Mouse (Mus musculus): ENCODE measurements at regions not wholly inside any gene's neighbourhood (a gene's known extent, or its start where the extent isn't known, plus 50 kb on each side); places are given as distances from the start of the nearest gene placed in this dataset.

GRCm38 (mm10) chr13:16211482-16211881 lies 199.8 kb downstream of the Inhba start:
- 71% methylated on average over 2 of the region's 2 CpGs for WGBS
- Histone ChIP-seq H3K4me2 (replicated peaks; ENCODE audit: low read depth, low read length) (no peak overlapping the region), H3K9ac (replicated peaks; ENCODE audit: low read depth, low read length) (no peak overlapping the region), H3K9me3 (ENCODE audit: control insufficient read depth, low read depth, low read length) (no peaks in the 10 kb centered on the region), H3K4me1 (ENCODE audit: control insufficient read depth, insufficient read depth, low read length) (no peaks in the 10 kb centered on the region), H3K27ac (ENCODE audit: low read length) (no peak overlapping the region), H3K27me3 (ENCODE audit: control insufficient read depth, insufficient read depth, low read length) (no peaks in the 10 kb centered on the region), H3K4me3 (ENCODE audit: low read depth, low read length) (no peak overlapping the region), H3K36me3 (ENCODE audit: control insufficient read depth, insufficient read depth, low read length) (no peaks in the 10 kb centered on the region)
- ATAC-seq (ENCODE audit: insufficient number of reproducible peaks, insufficient read depth, low FRiP score, low read depth), result no peak

DNA sequence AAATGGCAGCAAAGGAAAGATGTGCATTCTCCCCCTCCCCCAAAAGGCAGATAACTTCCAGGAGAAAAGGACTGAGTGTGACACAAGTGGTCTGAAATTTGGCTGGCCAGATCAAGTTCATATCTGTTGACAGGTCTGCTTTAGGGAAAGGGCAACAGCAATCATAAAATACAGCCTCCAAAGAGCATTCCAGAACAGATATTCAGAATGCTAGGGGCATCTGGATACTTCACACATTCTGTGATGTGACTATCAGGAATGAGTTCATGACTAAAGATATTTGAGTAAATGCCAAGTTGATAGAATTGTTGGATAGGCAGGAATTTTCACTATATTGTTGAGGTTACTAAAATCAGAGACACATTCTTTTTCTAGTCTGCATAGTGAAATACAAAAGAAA lies 208.2 kb downstream of the Inhba start:
- no peak overlapping the region for H3K27ac ChIP-seq (ENCODE audit: low read length)
- no peaks in the 10 kb centered on the region for H3K27me3 ChIP-seq (ENCODE audit: control insufficient read depth, insufficient read depth, low read length)
- H3K4me2 ChIP-seq (replicated peaks; ENCODE audit: low read depth, low read length), result no peak overlapping the region
- no peak overlapping the region for H3K4me3 ChIP-seq (ENCODE audit: low read depth, low read length)
- no peak for ATAC-seq (ENCODE audit: insufficient number of reproducible peaks, insufficient read depth, low FRiP score, low read depth)
- no peaks in the 10 kb centered on the region for H3K4me1 ChIP-seq (ENCODE audit: control insufficient read depth, insufficient read depth, low read length)
- no peaks in the 10 kb centered on the region for H3K9me3 ChIP-seq (ENCODE audit: control insufficient read depth, low read depth, low read length)
- H3K9ac ChIP-seq (replicated peaks; ENCODE audit: low read depth, low read length), result no peak overlapping the region
- H3K36me3 ChIP-seq (ENCODE audit: control insufficient read depth, insufficient read depth, low read length), result no peaks in the 10 kb centered on the region

GRCm38 (mm10) chr13:16222942-16223600 lies 211.4 kb downstream of the Inhba start:
- no peak overlapping the region for H3K27ac ChIP-seq (ENCODE audit: low read length)
- no peaks in the 10 kb centered on the region for H3K4me1 ChIP-seq (ENCODE audit: control insufficient read depth, insufficient read depth, low read length)
- no peak overlapping the region for H3K4me3 ChIP-seq (ENCODE audit: low read depth, low read length)
- no peaks in the 10 kb centered on the region for H3K9me3 ChIP-seq (ENCODE audit: control insufficient read depth, low read depth, low read length)
- H3K27me3 ChIP-seq (ENCODE audit: control insufficient read depth, insufficient read depth, low read length), result no peaks in the 10 kb centered on the region
- no peak overlapping the region for H3K9ac ChIP-seq (replicated peaks; ENCODE audit: low read depth, low read length)
- no peaks in the 10 kb centered on the region for H3K36me3 ChIP-seq (ENCODE audit: control insufficient read depth, insufficient read depth, low read length)
- WGBS, result 61% methylated on average over 5 of the region's 5 CpGs
- no peak overlapping the region for H3K4me2 ChIP-seq (replicated peaks; ENCODE audit: low read depth, low read length)
- ATAC-seq (ENCODE audit: insufficient number of reproducible peaks, insufficient read depth, low FRiP score, low read depth), result no peak

DNA sequence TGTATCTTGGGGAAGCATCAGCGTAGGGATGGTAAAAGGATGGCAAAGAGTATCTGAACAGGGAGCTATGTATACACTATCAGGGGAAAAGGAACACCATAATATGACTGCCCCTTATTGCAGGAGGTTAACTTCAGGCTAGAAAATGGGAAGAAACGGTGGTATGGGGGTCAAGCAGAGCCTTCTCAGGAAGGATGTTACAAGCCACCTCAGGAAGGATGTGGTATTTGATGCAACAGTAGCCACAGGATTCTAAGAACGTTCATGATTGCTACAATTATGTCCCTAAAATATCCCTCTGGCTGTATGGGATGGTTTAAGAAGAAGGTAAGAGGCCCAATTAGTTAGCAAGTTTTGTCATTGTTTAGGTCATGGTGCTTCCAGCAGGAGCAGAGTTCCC lies 249.5 kb downstream of the Inhba start:
- Histone ChIP-seq H3K4me1 (ENCODE audit: control insufficient read depth, insufficient read depth, low read length) (no peaks in the 10 kb centered on the region), H3K36me3 (ENCODE audit: control insufficient read depth, insufficient read depth, low read length) (no peaks in the 10 kb centered on the region), H3K27ac (ENCODE audit: low read length) (no peak overlapping the region), H3K9ac (replicated peaks; ENCODE audit: low read depth, low read length) (no peak overlapping the region), H3K4me3 (ENCODE audit: low read depth, low read length) (no peak overlapping the region), H3K9me3 (ENCODE audit: control insufficient read depth, low read depth, low read length) (no peaks in the 10 kb centered on the region), H3K4me2 (replicated peaks; ENCODE audit: low read depth, low read length) (no peak overlapping the region), H3K27me3 (ENCODE audit: control insufficient read depth, insufficient read depth, low read length) (no peaks in the 10 kb centered on the region)
- no peak for ATAC-seq (ENCODE audit: insufficient number of reproducible peaks, insufficient read depth, low FRiP score, low read depth)
- WGBS, result 72% methylated on average over 3 of the region's 3 CpGs

GRCm38 (mm10) chr13:16279974-16280373 lies 268.3 kb downstream of the Inhba start:
- no peak overlapping the region for H3K4me3 ChIP-seq (ENCODE audit: low read depth, low read length)
- H3K27me3 ChIP-seq (ENCODE audit: control insufficient read depth, insufficient read depth, low read length), result no peaks in the 10 kb centered on the region
- H3K4me1 ChIP-seq (ENCODE audit: control insufficient read depth, insufficient read depth, low read length), result 0 out of 2 replicates have a peak, but pooled peaks cover 7% of the 10 kb centered on the region
- ATAC-seq (ENCODE audit: insufficient number of reproducible peaks, insufficient read depth, low FRiP score, low read depth), result no peak
- no peak overlapping the region for H3K27ac ChIP-seq (ENCODE audit: low read length)
- H3K4me2 ChIP-seq (replicated peaks; ENCODE audit: low read depth, low read length), result no peak overlapping the region
- 74% methylated on average over 3 of the region's 3 CpGs for WGBS
- H3K9ac ChIP-seq (replicated peaks; ENCODE audit: low read depth, low read length), result no peak overlapping the region
- H3K9me3 ChIP-seq (ENCODE audit: control insufficient read depth, low read depth, low read length), result no peaks in the 10 kb centered on the region
- no peaks in the 10 kb centered on the region for H3K36me3 ChIP-seq (ENCODE audit: control insufficient read depth, insufficient read depth, low read length)

DNA sequence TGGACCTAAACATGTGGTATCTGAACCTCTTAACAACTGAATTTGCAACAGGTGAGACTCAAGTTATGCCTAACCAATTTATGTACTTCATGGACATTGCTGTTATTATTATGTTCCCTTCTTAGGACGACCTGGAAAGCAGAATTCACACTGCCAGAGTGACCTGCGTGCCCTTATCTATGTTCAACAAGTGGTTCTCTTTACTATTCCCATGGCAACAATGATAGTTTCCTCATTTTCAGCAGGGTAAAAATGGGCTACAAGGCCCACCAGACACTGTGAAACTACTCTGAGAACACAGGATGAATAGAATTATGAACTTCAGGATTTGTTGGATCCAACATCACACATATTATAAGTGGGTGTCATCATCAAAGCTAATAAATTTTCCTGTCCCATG lies 269.1 kb downstream of the Inhba start:
- no peaks in the 10 kb centered on the region for H3K9me3 ChIP-seq (ENCODE audit: control insufficient read depth, low read depth, low read length)
- no peak overlapping the region for H3K9ac ChIP-seq (replicated peaks; ENCODE audit: low read depth, low read length)
- 0 out of 2 replicates have a peak, but pooled peaks cover 7% of the 10 kb centered on the region for H3K4me1 ChIP-seq (ENCODE audit: control insufficient read depth, insufficient read depth, low read length)
- no peak overlapping the region for H3K27ac ChIP-seq (ENCODE audit: low read length)
- ATAC-seq (ENCODE audit: insufficient number of reproducible peaks, insufficient read depth, low FRiP score, low read depth), result no peak
- no peak overlapping the region for H3K4me3 ChIP-seq (ENCODE audit: low read depth, low read length)
- 59% methylated on average over 2 of the region's 2 CpGs for WGBS
- no peaks in the 10 kb centered on the region for H3K27me3 ChIP-seq (ENCODE audit: control insufficient read depth, insufficient read depth, low read length)
- H3K4me2 ChIP-seq (replicated peaks; ENCODE audit: low read depth, low read length), result no peak overlapping the region
- no peaks in the 10 kb centered on the region for H3K36me3 ChIP-seq (ENCODE audit: control insufficient read depth, insufficient read depth, low read length)

DNA sequence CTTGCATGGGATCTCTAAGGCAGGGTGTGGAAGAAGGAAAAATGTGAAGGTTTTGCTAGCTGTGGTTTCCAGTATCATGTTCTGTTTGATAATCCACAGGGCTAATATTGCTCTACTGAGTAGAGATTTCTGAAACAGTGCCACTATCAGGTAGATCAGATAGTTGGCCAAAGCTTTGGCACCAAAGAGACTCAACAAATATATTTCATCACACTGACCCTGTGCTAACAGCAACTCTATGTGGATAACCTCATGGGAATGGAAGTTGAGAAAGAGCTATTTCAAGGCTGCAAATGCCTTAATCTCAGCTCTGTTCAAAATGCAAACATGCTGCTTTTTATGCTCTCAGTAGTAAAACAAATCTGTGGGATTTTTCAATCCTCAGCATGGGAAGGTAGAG lies 270.1 kb downstream of the Inhba start:
- Histone ChIP-seq H3K36me3 (ENCODE audit: control insufficient read depth, insufficient read depth, low read length) (no peaks in the 10 kb centered on the region), H3K4me2 (replicated peaks; ENCODE audit: low read depth, low read length) (no peak overlapping the region), H3K9ac (replicated peaks; ENCODE audit: low read depth, low read length) (no peak overlapping the region), H3K4me1 (ENCODE audit: control insufficient read depth, insufficient read depth, low read length) (0 out of 2 replicates have a peak, but pooled peaks cover 7% of the 10 kb centered on the region), H3K27ac (ENCODE audit: low read length) (no peak overlapping the region), H3K27me3 (ENCODE audit: control insufficient read depth, insufficient read depth, low read length) (no peaks in the 10 kb centered on the region), H3K9me3 (ENCODE audit: control insufficient read depth, low read depth, low read length) (no peaks in the 10 kb centered on the region), H3K4me3 (ENCODE audit: low read depth, low read length) (no peak overlapping the region)
- ATAC-seq (ENCODE audit: insufficient number of reproducible peaks, insufficient read depth, low FRiP score, low read depth), result peak; percentile 80

DNA sequence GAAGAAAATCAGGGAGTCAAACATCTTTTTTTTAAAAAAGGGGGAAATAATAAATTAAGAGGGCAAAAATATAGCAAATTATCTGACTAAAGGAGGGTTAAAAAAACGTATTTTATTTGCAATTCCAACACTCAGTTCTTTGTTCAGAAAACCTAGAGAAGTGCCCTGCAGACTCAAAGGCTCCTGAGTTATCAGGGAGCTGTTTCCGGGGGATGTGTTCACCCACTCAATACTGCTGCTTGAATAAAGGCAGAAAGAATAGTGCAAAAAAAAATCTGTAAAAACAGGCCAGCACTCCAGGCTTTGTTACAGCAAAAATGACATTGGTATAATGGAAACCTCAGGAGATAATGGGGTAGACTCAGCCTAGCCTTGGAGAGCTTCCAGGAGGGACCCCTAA lies 270.6 kb downstream of the Inhba start:
- Histone ChIP-seq H3K27ac (ENCODE audit: low read length) (peak overlapping the region; percentile 18; the same call in 1 of the 2 replicates), H3K36me3 (ENCODE audit: control insufficient read depth, insufficient read depth, low read length) (no peaks in the 10 kb centered on the region), H3K4me3 (ENCODE audit: low read depth, low read length) (no peak overlapping the region), H3K4me2 (replicated peaks; ENCODE audit: low read depth, low read length) (no peak overlapping the region), H3K4me1 (ENCODE audit: control insufficient read depth, insufficient read depth, low read length) (0 out of 2 replicates have a peak, but pooled peaks cover 7% of the 10 kb centered on the region), H3K9ac (replicated peaks; ENCODE audit: low read depth, low read length) (no peak overlapping the region), H3K27me3 (ENCODE audit: control insufficient read depth, insufficient read depth, low read length) (no peaks in the 10 kb centered on the region), H3K9me3 (ENCODE audit: control insufficient read depth, low read depth, low read length) (no peaks in the 10 kb centered on the region)
- 35% methylated on average over 2 of the region's 2 CpGs for WGBS
- no peak for ATAC-seq (ENCODE audit: insufficient number of reproducible peaks, insufficient read depth, low FRiP score, low read depth)

GRCm38 (mm10) chr13:16283336-16283735 lies 271.7 kb downstream of the Inhba start:
- no peak for ATAC-seq (ENCODE audit: insufficient number of reproducible peaks, insufficient read depth, low FRiP score, low read depth)
- Histone ChIP-seq H3K4me3 (ENCODE audit: low read depth, low read length) (no peak overlapping the region), H3K9ac (replicated peaks; ENCODE audit: low read depth, low read length) (no peak overlapping the region), H3K9me3 (ENCODE audit: control insufficient read depth, low read depth, low read length) (no peaks in the 10 kb centered on the region), H3K27ac (ENCODE audit: low read length) (no peak overlapping the region), H3K4me2 (replicated peaks; ENCODE audit: low read depth, low read length) (no peak overlapping the region), H3K36me3 (ENCODE audit: control insufficient read depth, insufficient read depth, low read length) (no peaks in the 10 kb centered on the region), H3K4me1 (ENCODE audit: control insufficient read depth, insufficient read depth, low read length) (0 out of 2 replicates have a peak, but pooled peaks cover 7% of the 10 kb centered on the region), H3K27me3 (ENCODE audit: control insufficient read depth, insufficient read depth, low read length) (no peaks in the 10 kb centered on the region)
- 46% methylated on average over 4 of the region's 4 CpGs for WGBS
